Mouse (Mus musculus) gastrocnemius, postnatal 10 days (tissue): ENCODE results near the gene Pkd1l1. TPM values are rescaled to one million over a fixed set of nuclear protein-coding genes. Genes with fewer than 3 reads are reported as not detected.

Source experiments
- DNase-seq: peaks from one replicate; pipeline ENCODE4 v3.0.0; 2021; ENCODE audit warnings: mixed read lengths
- long read RNA-seq, 2 experiments: library from polyadenylated mRNA; stranded (forward); transcript quantifications; one replicate each; pipeline ENCODE4 v2.0.0; 2021
- total RNA-seq, 2 experiments: library from RNA; stranded (reverse); gene quantifications; 2 replicates each; pipeline ENCODE4 v1.2.3; 2021

Pkd1l1 gene
- under 1 TPM; 0.05 to 0.12 TPM for total RNA-seq
- long read RNA-seq, experiment 1, result 0 reads
- long read RNA-seq, experiment 2, result 0 reads

DNA sequence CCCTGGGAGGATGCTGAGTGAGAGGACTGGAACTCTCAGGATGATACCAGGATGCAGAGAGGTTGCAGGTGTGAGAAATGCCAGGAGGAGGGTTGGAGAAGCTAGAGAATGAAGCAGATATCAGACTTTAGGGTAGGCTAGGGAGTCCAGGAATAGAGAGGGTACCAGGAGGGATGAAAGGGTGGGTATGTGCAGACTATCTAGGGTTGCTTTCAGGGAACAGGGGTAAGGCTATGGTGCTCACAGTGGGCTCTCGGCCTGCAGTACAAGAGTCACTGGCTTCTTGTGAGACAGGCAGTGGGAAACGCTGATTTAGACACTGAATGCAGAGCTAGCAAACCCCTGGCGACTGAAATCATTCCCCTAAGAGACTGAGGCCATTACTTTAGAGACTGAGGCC, at the start of gene Pkd1l1:
Gene Pkd1l1 (minus strand): TSS at position 101 of the 400 bp plus-strand sequence.
- no peak for DNase-seq

DNA sequence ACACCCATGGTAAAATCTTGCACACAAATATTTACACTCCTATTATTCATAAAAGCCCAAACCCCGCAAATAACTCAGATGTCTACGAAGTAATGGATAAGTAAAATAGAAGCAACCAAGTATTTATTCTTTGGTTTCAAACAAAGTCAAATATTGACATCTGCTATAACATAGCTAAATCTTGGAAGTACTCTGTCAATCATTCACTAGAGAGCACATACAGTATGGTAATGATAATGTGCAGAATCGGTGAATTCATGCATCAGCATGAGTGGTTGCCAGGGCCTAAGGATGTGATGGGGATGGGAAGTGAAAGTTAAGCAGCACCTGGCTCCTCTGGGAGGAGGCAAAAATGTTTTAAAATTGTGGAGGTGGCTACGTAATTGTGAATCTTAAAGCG, 47.1 kb upstream of the Pkd1l1 start:
- DNase-seq, result no peak

DNA sequence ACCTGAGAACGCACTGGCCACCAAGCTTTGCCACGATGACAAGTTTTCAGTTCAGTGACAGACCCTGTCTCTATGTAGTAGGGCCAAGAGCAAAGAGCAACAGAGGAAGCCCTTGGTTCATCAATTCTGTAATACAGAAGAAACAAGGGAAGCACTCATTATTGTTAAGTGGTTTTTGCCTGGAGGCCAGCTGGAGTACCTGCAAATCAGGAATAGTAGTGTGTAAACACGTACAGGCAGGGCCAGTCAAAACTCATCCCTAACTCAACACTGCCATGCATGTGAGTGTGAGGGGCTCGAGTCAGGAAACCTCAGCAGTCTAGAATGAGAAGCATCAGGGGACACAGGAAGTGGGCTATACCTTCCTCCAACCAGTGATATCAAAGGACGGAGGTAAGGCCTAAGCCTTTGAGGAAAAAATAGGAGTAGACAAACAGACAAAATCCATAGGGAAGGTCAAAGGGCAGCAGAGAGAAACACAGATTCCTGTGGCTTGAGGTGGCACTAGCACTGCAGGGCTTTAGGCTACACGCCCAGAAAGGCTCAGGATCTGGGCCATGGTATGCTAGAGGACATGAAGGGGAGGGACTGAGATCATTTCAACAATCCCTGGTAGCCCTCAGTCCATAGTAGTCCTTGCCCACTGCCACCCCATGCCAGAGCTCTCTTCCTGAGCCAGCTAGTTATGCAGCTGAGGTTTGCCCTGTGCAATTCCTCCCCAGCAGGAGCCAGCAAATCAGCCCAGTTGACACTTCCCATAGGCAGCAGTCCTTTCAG, 45.6 kb upstream of the Pkd1l1 start:
- peak; percentile 4 for DNase-seq

DNA sequence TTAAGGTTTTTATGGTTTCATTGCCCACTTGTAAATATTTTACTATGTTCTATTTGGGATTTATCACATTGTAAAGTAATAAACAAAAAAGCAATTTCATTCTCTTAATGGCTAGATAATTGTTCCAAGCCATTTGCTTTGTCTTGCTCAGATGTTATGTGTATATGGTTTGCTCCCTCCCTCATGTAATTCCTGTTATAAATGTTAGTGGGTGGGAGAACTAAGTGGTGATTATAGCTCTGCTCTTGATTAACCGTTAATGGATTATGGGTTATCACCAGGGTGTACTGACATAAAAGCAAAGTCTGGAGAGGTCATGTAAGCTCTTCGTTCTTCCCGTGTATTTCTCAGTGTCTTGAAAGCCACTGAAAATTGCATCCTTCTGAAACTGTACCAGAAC, 41.7 kb upstream of the Pkd1l1 start:
- DNase-seq, result no peak

DNA sequence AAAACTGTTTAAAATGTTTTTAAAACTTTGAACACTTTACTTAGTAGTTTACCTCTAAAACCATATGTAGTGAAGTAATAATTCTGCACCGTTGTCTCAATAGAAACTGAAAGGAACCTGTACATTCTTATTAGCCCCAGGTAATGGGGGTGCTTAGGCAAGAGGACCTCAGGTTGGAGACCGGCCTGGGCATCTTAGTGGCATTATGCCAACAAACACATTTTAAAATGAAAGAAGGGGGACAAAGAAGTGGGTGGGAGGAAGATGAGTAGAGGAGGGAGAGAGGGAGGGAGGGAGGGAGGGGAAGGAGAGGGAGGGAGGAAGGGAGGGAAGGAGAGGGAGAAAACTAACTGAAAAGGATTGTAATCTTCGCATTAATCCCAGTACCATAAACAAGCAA, 38.3 kb upstream of the Pkd1l1 start:
- DNase-seq, result no peak

DNA sequence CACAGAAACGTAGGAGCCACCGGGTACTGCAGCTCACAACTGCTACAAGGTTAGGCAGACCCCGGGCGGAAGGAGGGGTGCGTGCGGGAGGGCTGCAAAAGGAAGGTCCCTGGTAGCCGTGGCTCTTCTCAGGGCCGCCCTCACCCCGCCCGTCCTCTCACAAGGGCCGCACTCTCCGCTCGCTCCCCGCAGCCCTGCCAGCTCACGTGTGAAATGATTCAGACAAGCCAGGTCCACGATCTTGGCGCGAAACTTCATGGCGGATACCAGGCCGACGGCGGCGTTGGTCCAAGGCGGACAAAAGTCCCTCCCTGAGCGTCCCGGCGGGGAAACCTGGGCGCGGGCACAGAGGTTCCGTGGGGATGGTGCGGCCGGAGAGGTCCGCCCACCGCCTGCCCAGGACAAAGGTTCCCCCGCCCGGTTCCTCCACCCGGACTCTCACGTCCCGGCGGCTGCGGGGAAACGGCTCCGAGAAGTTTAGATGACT, 37.8 kb upstream of the Pkd1l1 start, which contains the start of gene Hus1:
Gene Hus1 (minus strand): TSS at position 339 of the 487 bp plus-strand sequence.
- peak; percentile 87 for DNase-seq

DNA sequence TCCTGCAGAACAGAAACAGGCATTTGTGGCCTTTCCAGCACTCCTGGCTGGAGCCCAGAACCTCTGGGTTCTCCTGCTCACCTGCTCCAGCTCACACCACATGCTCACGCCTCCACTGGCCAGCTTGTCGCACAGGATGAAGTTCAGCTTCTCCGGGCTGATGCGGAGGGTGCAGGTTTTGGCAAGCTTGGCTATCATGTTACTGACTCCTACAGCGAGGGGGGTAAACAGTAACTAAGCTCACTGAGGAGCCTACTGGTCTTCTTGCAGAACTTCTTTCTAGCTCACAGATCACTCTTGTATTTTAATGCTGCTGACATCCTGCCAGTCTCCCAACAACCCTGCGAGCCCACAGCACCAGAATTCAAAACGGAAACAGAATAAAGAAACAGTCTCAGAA, 37.4 kb upstream of the Pkd1l1 start:
- peak; percentile 31 for DNase-seq

DNA sequence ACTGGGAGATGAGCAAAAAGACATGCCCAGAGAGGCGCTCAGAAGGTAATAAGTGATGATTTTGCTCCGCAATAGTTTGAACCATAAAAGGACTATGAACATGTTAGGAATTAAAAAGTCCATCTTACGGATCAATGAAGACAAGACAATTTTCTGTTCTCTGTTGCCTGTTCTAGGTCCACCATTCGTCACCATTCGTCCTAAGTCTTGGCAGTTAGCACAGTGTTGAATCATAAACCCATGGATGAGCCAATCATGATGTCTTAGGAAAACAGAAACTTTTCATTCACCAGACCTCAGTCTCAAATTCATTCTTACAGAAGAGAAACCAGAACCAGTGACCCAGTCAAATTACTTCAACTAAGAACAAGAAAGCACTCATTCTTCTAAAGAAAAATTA, 35.7 kb upstream of the Pkd1l1 start:
- no peak for DNase-seq

DNA sequence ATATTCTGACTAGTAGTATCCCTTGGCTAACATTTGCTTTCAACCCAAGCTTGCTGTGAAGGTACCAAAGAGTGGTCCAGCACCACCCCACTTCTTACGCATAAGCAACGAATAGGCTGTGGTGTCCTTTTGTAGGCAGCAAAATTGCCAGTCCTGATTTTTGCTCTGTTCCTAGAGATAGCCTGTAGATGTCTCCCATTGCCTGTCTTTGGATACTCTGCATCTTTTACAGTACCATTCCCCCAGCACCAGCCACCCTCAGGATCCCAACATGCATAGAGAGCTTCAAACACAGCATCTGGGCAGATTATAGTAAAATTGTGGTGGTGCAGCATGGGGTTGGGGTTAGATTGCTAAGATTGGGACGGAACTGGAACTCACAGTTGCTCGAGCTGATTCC, 15.0 kb upstream of the Pkd1l1 start:
- no peak for DNase-seq

DNA sequence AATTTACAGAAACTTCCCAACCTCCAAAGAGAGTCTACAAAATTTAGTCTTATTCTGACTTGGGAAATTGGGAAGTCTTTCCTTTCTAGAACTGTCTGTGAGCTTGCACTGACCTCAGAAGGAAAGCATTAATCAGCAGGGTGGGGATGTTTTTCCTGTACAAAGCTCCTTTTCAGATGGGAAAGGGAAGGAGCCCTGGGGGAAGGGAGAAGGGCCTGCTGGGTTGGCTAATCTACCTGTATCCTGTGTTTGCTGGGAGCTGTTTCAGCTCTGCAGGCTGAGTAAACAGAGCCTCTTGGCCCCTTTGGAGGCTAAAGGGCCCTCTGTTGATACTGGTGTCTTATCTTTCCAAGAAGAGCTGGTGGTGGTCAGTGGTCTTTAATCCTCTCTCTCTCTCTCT, 13.0 kb upstream of the Pkd1l1 start:
- no peak for DNase-seq

DNA sequence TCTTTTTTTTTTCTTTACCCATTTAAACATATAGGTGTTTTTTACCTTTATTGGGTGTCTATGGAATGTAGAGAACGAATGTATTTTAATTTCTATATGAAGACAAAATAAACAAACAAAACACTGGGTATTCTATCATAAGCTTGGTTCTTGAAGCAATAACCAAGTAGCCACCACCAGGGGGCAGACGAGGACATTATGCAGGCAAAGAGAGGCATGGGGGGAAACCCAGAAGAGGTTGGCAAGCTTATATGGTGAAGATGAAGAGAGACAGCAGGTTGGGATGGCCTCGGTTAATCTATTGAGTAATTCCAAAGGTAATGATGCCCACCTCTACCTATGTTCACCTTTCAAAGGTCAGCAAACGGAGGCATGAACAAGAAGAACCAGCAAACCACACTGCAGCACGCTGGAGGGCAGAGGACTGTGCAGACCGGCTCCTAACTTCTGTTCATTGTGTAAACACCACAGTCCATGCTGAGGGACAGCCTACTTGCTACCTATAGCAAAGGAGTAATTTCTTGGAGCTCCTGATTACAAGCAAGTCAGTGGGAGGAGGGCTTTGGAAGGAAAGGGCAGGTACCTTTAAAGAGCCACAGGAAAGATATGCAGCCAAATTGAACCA, 10.3 kb upstream of the Pkd1l1 start:
- peak; percentile 83 for DNase-seq

DNA sequence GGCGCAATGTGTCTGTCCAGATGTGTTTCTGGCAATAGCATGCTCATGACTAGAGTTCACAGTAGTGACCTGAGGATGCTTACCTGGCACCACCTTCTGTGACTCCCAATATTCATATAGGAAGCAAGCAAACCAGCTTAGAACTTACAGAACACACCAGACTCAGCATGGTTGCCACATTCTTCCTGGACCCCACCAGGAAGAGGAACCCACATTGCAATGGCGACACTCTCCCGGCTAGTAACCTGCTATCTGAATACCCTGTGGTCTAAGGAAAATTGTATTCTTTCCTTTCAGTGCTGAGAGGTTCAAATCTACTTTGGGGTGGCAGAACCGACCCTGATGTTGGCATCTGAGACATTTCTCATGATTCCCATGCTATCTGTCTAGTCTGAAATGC, 5.1 kb upstream of the Pkd1l1 start:
- DNase-seq, result no peak

DNA sequence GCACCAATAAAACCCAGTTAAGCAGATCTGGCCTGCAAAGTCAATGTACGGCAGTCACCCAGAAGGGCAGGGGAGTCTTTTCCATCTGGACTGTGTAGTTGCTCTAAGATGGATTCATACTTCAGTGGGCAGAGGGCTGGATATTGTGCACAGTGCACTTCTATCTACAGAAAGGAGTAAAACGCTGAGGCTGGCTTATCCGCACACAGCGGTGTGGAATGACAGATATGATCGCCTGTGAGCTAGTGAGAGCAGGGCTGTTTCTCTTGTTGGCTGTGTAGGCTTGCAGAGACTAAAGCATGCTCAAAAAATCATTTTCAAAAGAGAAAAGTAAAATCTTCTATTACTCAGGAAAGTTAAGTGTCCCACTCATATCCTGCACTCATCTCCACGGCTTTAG, 973 bp downstream of the Pkd1l1 start:
- no peak for DNase-seq

DNA sequence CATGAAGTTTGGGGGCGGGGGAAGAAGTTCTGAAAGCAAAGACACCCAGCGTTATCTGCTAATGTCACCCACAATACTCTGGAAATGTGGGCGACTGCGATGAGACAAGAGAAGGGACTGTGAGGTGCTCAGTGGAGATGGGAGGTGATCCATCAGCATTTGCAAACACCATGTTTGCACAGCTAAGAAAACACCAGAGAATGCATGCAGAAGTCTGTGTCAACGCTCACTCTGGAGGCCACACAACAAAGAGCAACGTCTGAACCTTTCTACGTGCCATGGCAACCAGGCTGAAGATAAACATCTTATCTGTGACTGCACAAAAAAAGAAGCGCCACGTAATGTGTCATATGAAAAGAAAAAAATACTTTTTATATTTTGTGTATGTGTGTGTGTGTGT, 2.6 kb downstream of the Pkd1l1 start:
- DNase-seq, result no peak

DNA sequence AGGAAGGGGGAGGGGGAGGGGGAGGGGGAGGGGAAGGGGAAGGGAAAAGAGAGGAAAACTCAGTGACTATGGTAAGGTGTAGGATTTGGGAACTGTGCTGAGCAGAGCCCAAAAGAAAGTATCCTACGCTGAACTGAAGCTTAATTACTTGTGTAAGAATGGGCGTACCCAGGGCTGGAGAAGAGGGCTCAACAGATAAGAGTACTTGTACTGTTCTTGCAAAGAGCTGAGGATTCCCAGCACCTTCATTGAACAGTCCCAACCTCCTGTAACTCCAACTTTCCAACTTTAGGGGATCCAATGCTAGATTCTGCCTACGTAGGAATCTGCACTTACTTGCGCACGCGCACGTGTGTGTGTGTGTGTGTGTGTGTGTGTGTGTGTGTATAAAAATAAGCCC, 5.0 kb downstream of the Pkd1l1 start:
- no peak for DNase-seq

DNA sequence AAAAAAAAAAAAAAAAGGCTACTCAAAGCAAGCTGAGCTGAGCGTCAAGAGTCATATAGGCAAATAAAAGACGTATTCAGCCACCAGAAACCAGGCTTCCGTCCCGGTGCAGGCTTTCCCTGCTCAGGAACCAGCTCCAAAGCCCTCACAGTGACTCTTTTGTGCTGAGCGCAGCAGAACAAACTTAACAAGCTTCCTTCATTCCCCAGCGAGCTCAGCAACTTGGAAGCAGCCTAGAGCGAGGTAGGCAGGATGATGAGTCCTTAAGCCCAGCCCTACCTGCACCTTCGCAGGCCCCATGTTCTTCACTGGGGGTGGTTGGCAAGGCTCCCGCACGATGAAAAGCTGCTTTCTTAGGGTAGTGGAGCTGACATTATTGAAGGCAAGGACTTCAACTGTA, 14.5 kb downstream of the Pkd1l1 start:
- no peak for DNase-seq

DNA sequence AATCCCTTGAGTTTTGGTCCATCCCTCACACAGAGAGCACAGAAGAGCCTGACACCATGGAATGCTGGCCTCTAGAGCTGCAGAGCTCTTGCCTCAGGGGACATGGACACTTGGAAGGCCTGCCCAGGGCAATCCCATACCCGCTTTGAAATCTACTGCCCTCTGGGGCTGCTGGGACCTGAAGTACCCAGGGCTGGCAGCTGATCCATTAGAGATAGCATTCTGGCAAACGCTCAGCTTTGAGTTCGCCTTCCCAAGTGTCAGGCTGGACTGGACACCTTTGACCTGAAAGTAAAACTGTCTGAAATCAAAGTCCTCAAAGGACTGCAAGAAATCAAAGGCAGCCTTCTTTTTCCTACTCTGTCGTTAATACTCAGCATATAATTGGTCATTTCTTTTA, 15.0 kb downstream of the Pkd1l1 start:
- no peak for DNase-seq

DNA sequence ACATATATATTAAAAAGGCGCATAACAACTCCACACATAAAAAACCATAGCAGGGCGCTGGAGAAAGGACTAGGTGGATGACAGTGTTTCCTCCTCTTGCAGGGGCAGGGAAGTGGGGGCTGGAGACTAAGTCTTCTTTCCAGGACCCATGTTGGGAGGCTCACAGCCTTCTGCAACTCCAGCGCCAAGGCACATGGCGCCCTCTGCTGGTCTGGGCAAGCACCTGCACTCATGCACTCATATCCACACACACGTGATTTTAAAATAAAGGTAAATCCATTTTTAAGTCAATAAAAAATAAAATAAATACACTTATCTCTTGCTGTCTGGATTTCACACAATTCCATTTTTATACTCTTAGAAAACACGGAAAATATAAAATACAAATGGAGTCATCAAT, 16.0 kb downstream of the Pkd1l1 start:
- DNase-seq, result no peak

DNA sequence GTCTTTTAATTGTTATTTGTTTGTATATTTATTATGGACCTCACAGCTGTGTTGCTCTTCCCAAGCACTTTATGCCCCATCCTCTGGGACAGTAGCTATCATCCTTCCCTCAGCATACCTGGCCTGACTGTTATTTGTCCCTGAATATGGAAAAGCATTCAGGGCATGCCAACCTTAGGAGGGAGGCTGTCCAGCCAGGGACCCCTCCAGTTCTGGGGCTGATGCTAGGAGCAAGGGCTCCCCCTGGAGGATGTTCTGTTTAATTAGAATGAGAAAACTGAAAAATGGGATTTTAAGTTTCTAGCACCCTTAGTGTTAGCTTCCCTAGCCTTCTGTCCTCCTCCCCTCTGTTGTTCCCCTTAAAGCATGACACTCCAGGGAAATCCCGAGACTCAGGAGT, 17.4 kb downstream of the Pkd1l1 start:
- peak; percentile 29 for DNase-seq

DNA sequence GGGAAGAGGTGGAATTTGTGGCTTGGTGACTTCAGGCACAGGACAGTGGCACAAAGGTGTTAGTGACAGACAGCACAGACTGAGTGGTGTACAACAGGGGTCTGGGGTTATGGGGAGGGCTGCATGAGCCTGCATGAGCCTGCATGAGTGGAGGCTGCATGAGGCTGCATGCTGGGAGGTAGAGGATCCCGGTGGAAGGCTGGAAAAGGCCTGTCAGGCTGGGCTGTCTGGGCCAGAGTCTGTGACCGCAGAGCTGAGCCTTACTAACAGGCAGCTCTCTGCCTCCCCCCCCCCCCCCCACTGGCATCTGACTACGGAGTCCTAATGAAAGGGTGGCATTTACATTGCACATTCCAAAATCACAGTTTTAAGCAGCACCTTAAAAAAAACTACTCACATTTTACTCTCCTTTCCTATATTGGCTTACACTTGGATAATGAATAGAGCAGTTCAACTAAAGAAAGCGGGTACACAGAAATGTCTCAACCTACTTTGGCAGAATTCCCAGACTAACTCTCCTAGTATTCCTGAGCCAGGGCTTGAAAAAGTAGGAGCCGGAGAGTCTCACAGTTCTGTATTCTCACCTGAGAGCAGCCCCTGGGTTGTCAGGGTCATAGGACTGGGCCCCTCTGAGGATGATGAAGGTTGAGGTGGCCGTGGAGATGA, 23.2 kb downstream of the Pkd1l1 start:
- DNase-seq, result no peak

DNA sequence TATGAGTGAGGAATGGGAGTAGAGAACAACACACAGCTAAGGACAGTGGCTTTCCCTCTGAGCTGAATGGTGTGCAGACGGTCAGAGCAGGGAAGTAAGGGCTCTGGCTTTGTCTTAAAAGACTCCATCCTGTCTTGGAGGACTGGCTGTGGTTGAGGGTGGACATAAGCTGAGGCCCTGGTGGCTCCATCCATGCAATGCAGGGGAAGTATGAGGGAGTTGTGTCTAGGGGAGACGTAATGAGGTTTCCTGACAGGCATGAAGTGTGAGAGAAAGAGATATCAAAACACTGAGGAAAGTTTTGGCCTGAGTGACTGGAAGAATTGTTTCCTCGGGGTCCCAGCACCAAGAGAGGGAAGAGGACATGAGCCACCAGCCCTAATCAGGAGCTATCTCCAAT, 24.2 kb downstream of the Pkd1l1 start:
- no peak for DNase-seq

DNA sequence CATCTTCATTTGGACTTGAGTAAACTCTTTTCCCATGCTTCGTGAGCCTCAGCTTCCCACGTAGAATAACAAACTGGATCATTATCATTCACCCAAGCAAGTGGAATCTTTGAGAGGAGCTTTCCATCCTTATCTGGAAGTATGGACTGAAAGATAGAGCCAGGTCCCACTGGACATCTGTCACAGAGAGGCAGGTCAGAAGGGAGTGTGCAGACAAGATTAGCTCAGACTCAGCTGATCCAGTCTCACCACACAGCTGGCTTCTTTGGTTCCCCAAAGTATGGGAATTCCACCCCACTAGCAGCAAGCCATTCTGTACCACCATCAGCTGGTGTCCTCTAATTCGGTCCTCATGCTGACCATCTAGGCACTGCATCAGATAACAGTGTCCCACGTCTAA, 29.0 kb downstream of the Pkd1l1 start:
- DNase-seq, result no peak

DNA sequence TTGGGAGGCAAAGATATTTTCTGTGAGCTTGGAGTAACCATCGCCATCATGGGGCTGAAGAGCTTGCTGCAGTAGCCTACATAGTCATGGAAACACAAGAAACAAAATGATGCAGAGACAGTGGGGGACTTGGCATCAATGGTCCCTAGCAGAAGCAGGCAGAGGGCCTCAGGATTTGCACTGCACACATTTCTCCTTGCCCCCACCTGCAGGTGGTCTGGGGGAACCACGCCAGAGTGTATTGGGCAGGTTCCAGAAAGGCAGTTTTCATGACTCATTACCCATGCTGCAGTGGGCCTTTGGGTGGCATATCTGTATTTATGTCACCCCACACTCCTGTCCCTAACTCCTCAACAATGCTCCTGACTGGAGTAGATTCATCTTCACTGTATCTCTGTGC, 30.6 kb downstream of the Pkd1l1 start:
- DNase-seq, result no peak
